Mouse (Mus musculus) hindbrain, embryonic 14.5 days (tissue): Measurements from ENCODE around the gene Dip2b. TPM values are rescaled to one million over a fixed set of nuclear protein-coding genes. Genes with fewer than 3 reads are reported as not detected.
"Not testable (repeated sequence)": the region's sequence is repeated elsewhere in the genome, so short reads cannot be mapped to it uniquely, and the experiment has no call there.

ENCODE experiments used
- ATAC-seq: fragments of 200-750 bp; cut with Nextera tagmentation; 2 replicates; pipeline ENCODE4 v1.8.0; 2017; ENCODE audit warnings: moderate number of reproducible peaks, mild to moderate bottlenecking, moderate TSS enrichment, moderate library complexity; ENCODE audit not compliant: low FRiP score
- DNase-seq: peaks from one replicate; pipeline ENCODE4 v3.0.0-alpha.2; 2015; ENCODE audit warnings: low spot score
- H3K27ac ChIP-seq: fragments of 300-500 bp; sonication (generic); 2 replicates; pipeline ENCODE4 v1.5.1; 2014; ENCODE audit warnings: mild to moderate bottlenecking, moderate library complexity
- H3K27me3 ChIP-seq: fragments of 300-500 bp; sonication (generic); 2 replicates; pipeline ENCODE4 v1.6.1; 2014; ENCODE audit warnings: mild to moderate bottlenecking, low read length, mixed read lengths; ENCODE audit not compliant: control insufficient read depth, insufficient read depth
- H3K36me3 ChIP-seq: fragments of 300-500 bp; sonication (generic); replicated peaks from 2 replicates; pipeline ENCODE4 v1.6.1; 2014; ENCODE audit not compliant: control insufficient read depth, insufficient read depth
- H3K4me1 ChIP-seq: fragments of 300-500 bp; sonication (generic); replicated peaks from 2 replicates; pipeline ENCODE4 v1.6.1; 2014; ENCODE audit warnings: antibody characterized with exemption, low read length, mixed read lengths; ENCODE audit not compliant: control insufficient read depth, insufficient read depth
- H3K4me2 ChIP-seq: fragments of 300-500 bp; sonication (generic); replicated peaks from 2 replicates; pipeline ENCODE4 v1.6.1; 2014; ENCODE audit warnings: mild to moderate bottlenecking, moderate library complexity
- H3K4me3 ChIP-seq: fragments of 300-500 bp; sonication (generic); replicated peaks from 2 replicates; pipeline ENCODE4 v1.5.1; 2014; ENCODE audit warnings: mild to moderate bottlenecking, low read length
- H3K9ac ChIP-seq: fragments of 300-500 bp; sonication (generic); 2 replicates; pipeline ENCODE4 v1.6.1; 2014
- H3K9me3 ChIP-seq: fragments of 300-500 bp; sonication (generic); 2 replicates; pipeline ENCODE4 v1.6.1; 2016; ENCODE audit warnings: low read length; ENCODE audit not compliant: control insufficient read depth
- WGBS: fragments of 180-500 bp; shearing (Covaris S2); extraction: QIAGEN DNeasy Blood & Tissue Kit; methylation state at CpG from one replicate; pipeline ENCODE4 v1.1.7; 2014; 5-methylcytosine and 5-hydroxymethylcytosine counted together
- polyA plus RNA-seq: library from polyadenylated mRNA; unstranded; fragments of >200 nt; fragmentation: Nextera tagmentation; extraction: Ambion mirVana; gene quantifications from 2 replicates; pipeline ENCODE4 v1.2.1, GENCODE M21; 2014

Gene Dip2b
- polyA plus RNA-seq, 1 experiment from 2014 or later, result 27.8 TPM

GRCm38 (mm10) chr15:100260351-100260750 is 221.9 kb downstream of the Dip2b start:
- peaks cover 48% of the 10 kb centered on the region for H3K36me3 ChIP-seq
- not testable (repeated sequence) for H3K9ac ChIP-seq, H3K4me3 ChIP-seq, DNase-seq, H3K4me1 ChIP-seq, H3K27me3 ChIP-seq, H3K4me2 ChIP-seq, H3K27ac ChIP-seq, H3K9me3 ChIP-seq, ATAC-seq
- WGBS, result 93% methylated on average over 3 of the region's 7 CpGs

GRCm38 (mm10) chr15:100263246-100263905 is 224.9 kb downstream of the Dip2b start:
- Histone ChIP-seq H3K9ac (peak overlapping the region; percentile 34; the same call in 1 of the 2 replicates), H3K27me3 (no peaks in the 10 kb centered on the region), H3K4me2 (no peak overlapping the region), H3K4me3 (no peak overlapping the region), H3K36me3 (peaks cover 20% of the 10 kb centered on the region), H3K9me3 (no peaks in the 10 kb centered on the region), H3K27ac (no peak overlapping the region), H3K4me1 (no peaks in the 10 kb centered on the region)
- ATAC-seq, result no peak
- WGBS, result 15% methylated on average over 4 of the region's 4 CpGs
- peak; percentile 63 for DNase-seq

GRCm38 (mm10) chr15:100265586-100266325 is 227.3 kb downstream of the Dip2b start:
- WGBS, result 85% methylated on average over 4 of the region's 5 CpGs
- Histone ChIP-seq H3K4me1 (no peaks in the 10 kb centered on the region), H3K4me2 (no peak overlapping the region), H3K27me3 (no peaks in the 10 kb centered on the region), H3K36me3 (peaks cover 8% of the 10 kb centered on the region; the same call in 1 of the 2 replicates), H3K4me3 (no peak overlapping the region), H3K27ac (no peak overlapping the region), H3K9me3 (no peaks in the 10 kb centered on the region), H3K9ac (no peak overlapping the region)
- no peak for DNase-seq
- ATAC-seq, result no peak

- H3K4me1 ChIP-seq, result no peaks in the 10 kb centered on the region
- DNase-seq (no peak), ATAC-seq (no peak)
- no peaks in the 10 kb centered on the region for H3K36me3 ChIP-seq
- WGBS, result 84% methylated on average over 2 of the region's 2 CpGs
- H3K9ac ChIP-seq, result no peak overlapping the region
- no peak overlapping the region for H3K27ac ChIP-seq
- H3K4me3 ChIP-seq, result no peak overlapping the region
- H3K9me3 ChIP-seq, result no peaks in the 10 kb centered on the region
- no peak overlapping the region for H3K4me2 ChIP-seq
- H3K27me3 ChIP-seq, result no peaks in the 10 kb centered on the region
Measured at GRCm38 (mm10) chr15:100268916-100269315, 230.5 kb downstream of the Dip2b start.

Other genes with a start within 250 kb of the Dip2b start
- gene Lima1, start 163.2 kb upstream of the Dip2b start, polyA plus RNA-seq, result 11.2 and 14.5 TPM in 2 replicates
- gene Fam186a, start 71.6 kb upstream of the Dip2b start, polyA plus RNA-seq, result 0.11 TPM in 1 of 2 replicates, not detected in the other
- gene Larp4, start 68.6 kb upstream of the Dip2b start, polyA plus RNA-seq, result 25.9 and 30.0 TPM in 2 replicates
- gene Atf1, start 189.2 kb downstream of the Dip2b start, polyA plus RNA-seq, result 12.2 and 13.2 TPM in 2 replicates
- not detected in 2 replicates for gene Tmprss12, start 242.2 kb downstream of the Dip2b start, polyA plus RNA-seq